Mouse (Mus musculus) embryonic stem cell, embryonic (primary cell): ENCODE measurements around the gene B4galnt4.

Experiments used
- CTCF ChIA-PET, 4 experiments: fragments of 300-600 bp in 2 of 4; fragments of 350-600 bp in 2 of 4; sonication (Branson Sonifier 250); formaldehyde crosslinking; loops; one replicate each; lab custom pipeline; 2022; ENCODE audit warnings: inconsistent platforms in 2 of 4; lab: Charles Lee
- POLR2A ChIA-PET, 4 experiments: fragments of 300-600 bp in 2 of 4; fragments of 350-600 bp in 2 of 4; sonication (Branson Sonifier 250); formaldehyde crosslinking; loops; one replicate each; lab custom pipeline; 2022; ENCODE audit warnings: antibody characterized with exemption in 4 of 4, inconsistent platforms in 1 of 4; lab: Charles Lee

The B4galnt4 gene

GRCm38 (mm10) chr7:141077841-141078240, 16.9 kb downstream of the B4galnt4 start, which contains the start of gene Pkp3:
Pkp3 (plus strand) TSS chr7:141078218.
- POLR2A ChIA-PET, result interaction anchor here in 3 of 4 experiments (0.7 to 2.4 kb wide), 10 partner anchors 7 to 138 kb away, joined by 3 to 16 read pairs (median 4); partner anchors contain the start of genes Ifitm6 (in 1 of the 3), Rassf7 (in 1 of the 3) and Sigirr (in 1 of the 3)
- CTCF ChIA-PET, result interaction anchor here in 2 of 4 experiments (0.6 to 1.6 kb wide), 3 partner anchors 11 to 99 kb away, joined by 3 to 5 read pairs (median 4); no protein-coding TSS in a partner anchor

GRCm38 (mm10) chr7:141078876-141079275, 18.0 kb downstream of the B4galnt4 start:
- ChIA-PET POLR2A (interaction anchor here in 3 of 4 experiments (0.6 to 2.4 kb wide), 13 partner anchors 8 to 170 kb away, joined by 3 to 16 read pairs (median 4); partner anchors contain the start of genes Hras (in 1 of the 3), Lrrc56 (in 1 of the 3), Rassf7 (in 1 of the 3) and Sigirr (in 1 of the 3)), CTCF (interaction anchor here in 2 of 4 experiments (0.8 to 1.6 kb wide), 4 partner anchors 11 to 98 kb away, joined by 3 to 5 read pairs (median 4); no protein-coding TSS in a partner anchor)

GRCm38 (mm10) chr7:141079481-141080449, 18.9 kb downstream of the B4galnt4 start:
- ChIA-PET CTCF (interaction anchor here in 3 of 4 experiments (0.6 to 1.8 kb wide), 7 partner anchors 9 to 1219 kb away, joined by 3 to 14 read pairs (median 4); no protein-coding TSS in a partner anchor), POLR2A (interaction anchor here (0.5 to 2.4 kb wide), 20 partner anchors 8 to 363 kb away, joined by 3 to 16 read pairs (median 3); partner anchors contain the start of genes Ptdss2 (in 1 of the 4), Rassf7 (in 1 of the 4), Rnh1 (in 1 of the 4) and Sigirr (in 1 of the 4))

- ChIA-PET POLR2A (interaction anchor here in 3 of 4 experiments (0.7 to 5.3 kb wide), 21 partner anchors 8 to 165 kb away, joined by 3 to 48 read pairs (median 3); partner anchors contain the start of genes Ptdss2 (in 2 of the 3), Sigirr (in 2 of the 3), Rassf7 (in 1 of the 3) and Rnh1 (in 1 of the 3)), CTCF (interaction anchor here in 3 of 4 experiments (0.7 to 1.6 kb wide), 11 partner anchors 8 to 146 kb away, joined by 3 to 6 read pairs (median 3); partner anchors contain the start of gene Pgghg (in 1 of the 3))
Measured at GRCm38 (mm10) chr7:141087894-141088293, 27.0 kb downstream of the B4galnt4 start.

- CTCF ChIA-PET, result interaction anchor here in 3 of 4 experiments (0.5 to 1.6 kb wide), 10 partner anchors 9 to 147 kb away, joined by 3 to 6 read pairs (median 4); partner anchors contain the start of gene Pgghg (in 1 of the 3)
- POLR2A ChIA-PET, result interaction anchor here in 3 of 4 experiments (0.9 to 5.3 kb wide), 18 partner anchors 8 to 166 kb away, joined by 3 to 48 read pairs (median 4); partner anchors contain the start of genes Sigirr (in 2 of the 3), Ptdss2 (in 1 of the 3), Rassf7 (in 1 of the 3) and Rnh1 (in 1 of the 3)
Measured at GRCm38 (mm10) chr7:141088473-141088872, 27.6 kb downstream of the B4galnt4 start.

- POLR2A ChIA-PET, result interaction anchor here in 3 of 4 experiments (0.6 to 5.3 kb wide), 15 partner anchors 9 to 165 kb away, joined by 3 to 48 read pairs (median 4); partner anchors contain the start of genes Ptdss2 (in 2 of the 3), Rassf7 (in 2 of the 3) and Sigirr (in 1 of the 3)
- CTCF ChIA-PET, result interaction anchor here in 3 of 4 experiments (0.5 to 1.3 kb wide), 5 partner anchors 18 to 148 kb away, joined by 3 to 4 read pairs (median 3); partner anchors contain the start of gene Gm17387 (in 1 of the 3)
Measured at GRCm38 (mm10) chr7:141090228-141090627, 29.3 kb downstream of the B4galnt4 start.

GRCm38 (mm10) chr7:141092051-141092735, 31.3 kb downstream of the B4galnt4 start:
- ChIA-PET CTCF (interaction anchor here (0.6 to 1.7 kb wide), 9 partner anchors 10 to 303 kb away, joined by 3 to 5 read pairs (median 3); no protein-coding TSS in a partner anchor), POLR2A (interaction anchor here in 3 of 4 experiments (0.6 to 3.3 kb wide), 27 partner anchors 8 to 188 kb away, joined by 3 to 13 read pairs (median 4); partner anchors contain the start of genes Ptdss2 (in 2 of the 3), Hras (in 1 of the 3), Lrrc56 (in 1 of the 3) and Phrf1 (in 1 of the 3))

GRCm38 (mm10) chr7:141093950-141094349, 33.0 kb downstream of the B4galnt4 start:
- ChIA-PET CTCF (interaction anchor here in 2 of 4 experiments (0.5 to 0.9 kb wide), 2 partner anchors 82 to 152 kb away, joined by 3 to 15 read pairs; no protein-coding TSS in a partner anchor), POLR2A (interaction anchor here in 3 of 4 experiments (0.5 to 1.8 kb wide), 3 partner anchors 38 to 190 kb away, joined by 3 read pairs; no protein-coding TSS in a partner anchor)

- POLR2A ChIA-PET, result interaction anchor here in 3 of 4 experiments (0.5 to 2.0 kb wide), 5 partner anchors 13 to 141 kb away, joined by 3 to 10 read pairs (median 3); partner anchors contain the start of gene Ptdss2 (in 1 of the 3)
- CTCF ChIA-PET, result interaction anchor here in 2 of 4 experiments (0.9 to 1.5 kb wide), 2 partner anchors 82 kb away, joined by 3 read pairs; no protein-coding TSS in a partner anchor
Measured at GRCm38 (mm10) chr7:141094487-141095205, 33.7 kb downstream of the B4galnt4 start.

- ChIA-PET CTCF (interaction anchor here in 3 of 4 experiments (0.6 to 1.5 kb wide), 4 partner anchors 80 to 207 kb away, joined by 3 to 4 read pairs (median 4); no protein-coding TSS in a partner anchor), POLR2A (interaction anchor here in 3 of 4 experiments (0.6 to 2.0 kb wide), 12 partner anchors 8 to 235 kb away, joined by 3 to 10 read pairs (median 3); partner anchors contain the start of gene Ptdss2 (in 2 of the 3))
Measured at GRCm38 (mm10) chr7:141096021-141096420, 35.1 kb downstream of the B4galnt4 start.

- CTCF ChIA-PET, result interaction anchor here in 2 of 4 experiments (1.2 to 1.5 kb wide), 3 partner anchors 26 to 88 kb away, joined by 3 to 4 read pairs (median 3); no protein-coding TSS in a partner anchor
- POLR2A ChIA-PET, result interaction anchor here in 3 of 4 experiments (0.5 to 2.0 kb wide), 14 partner anchors 9 to 235 kb away, joined by 3 to 10 read pairs (median 3); partner anchors contain the start of genes Ptdss2 (in 2 of the 3) and Rnh1 (in 1 of the 3)
Measured at GRCm38 (mm10) chr7:141096649-141097056, 35.7 kb downstream of the B4galnt4 start.

- ChIA-PET POLR2A (interaction anchor here in 3 of 4 experiments (0.5 to 3.3 kb wide), 12 partner anchors 10 to 76 kb away, joined by 3 to 17 read pairs (median 4); partner anchors contain the start of genes Ptdss2 (in 2 of the 3) and Rnh1 (in 2 of the 3)), CTCF (interaction anchor here in 1 of 4 experiments (1.2 kb wide), 1 partner anchor 26 kb away, joined by 4 read pairs; no protein-coding TSS in a partner anchor)
Measured at GRCm38 (mm10) chr7:141097177-141097576, 36.3 kb downstream of the B4galnt4 start.

GRCm38 (mm10) chr7:141099911-141100691, 39.2 kb downstream of the B4galnt4 start, which contains the start of gene Sigirr:
Sigirr (minus strand) TSS chr7:141100572.
- CTCF ChIA-PET, result interaction anchor here in 3 of 4 experiments (0.5 to 1.5 kb wide), 9 partner anchors 15 to 295 kb away, joined by 3 to 7 read pairs (median 4); no protein-coding TSS in a partner anchor
- POLR2A ChIA-PET, result interaction anchor here (0.5 to 3.3 kb wide), 56 partner anchors 10 to 998 kb away, joined by 3 to 29 read pairs (median 4); partner anchors contain the start of genes Ptdss2 (in 3 of the 4), Rassf7 (in 2 of the 4), Fuom (in 1 of the 4) and Hras (in 1 of the 4)

- ChIA-PET POLR2A (interaction anchor here in 2 of 4 experiments (1.1 to 1.5 kb wide), 3 partner anchors 15 to 20 kb away, joined by 3 to 7 read pairs (median 3); no protein-coding TSS in a partner anchor), CTCF (no interaction called here)
Measured at GRCm38 (mm10) chr7:141103161-141103560, 42.3 kb downstream of the B4galnt4 start.
